Mouse (Mus musculus): ENCODE measurements around the gene Zzz3. TPM values are rescaled to one million over a fixed set of nuclear protein-coding genes. Genes with fewer than 3 reads are reported as not detected.

Zzz3 gene
- total RNA-seq, 1 experiment from 2014 or later: 92.9 TPM

- no peak for ATAC-seq (ENCODE audit: extremely low read depth, insufficient number of reproducible peaks, low FRiP score, poor library complexity, severe bottlenecking)
Observed at GRCm38 (mm10) chr3:152397335-152397940, 2.2 kb downstream of the Zzz3 start.

- ATAC-seq (ENCODE audit: extremely low read depth, insufficient number of reproducible peaks, low FRiP score, poor library complexity, severe bottlenecking): no peak
Observed at GRCm38 (mm10) chr3:152400441-152400840, 5.2 kb downstream of the Zzz3 start.

GRCm38 (mm10) chr3:152400875-152401274, 5.6 kb downstream of the Zzz3 start:
- no peak for ATAC-seq (ENCODE audit: extremely low read depth, insufficient number of reproducible peaks, low FRiP score, poor library complexity, severe bottlenecking)

- ATAC-seq (ENCODE audit: extremely low read depth, insufficient number of reproducible peaks, low FRiP score, poor library complexity, severe bottlenecking): peak; percentile 60; the same call in 1 of the 2 replicates
Observed at GRCm38 (mm10) chr3:152401964-152402670, 6.8 kb downstream of the Zzz3 start.

- ATAC-seq (ENCODE audit: extremely low read depth, insufficient number of reproducible peaks, low FRiP score, poor library complexity, severe bottlenecking): no peak
Observed at GRCm38 (mm10) chr3:152402671-152403066, 7.4 kb downstream of the Zzz3 start.

- ATAC-seq (ENCODE audit: extremely low read depth, insufficient number of reproducible peaks, low FRiP score, poor library complexity, severe bottlenecking): no peak
Observed at GRCm38 (mm10) chr3:152403827-152404226, 8.6 kb downstream of the Zzz3 start.

- ATAC-seq (ENCODE audit: extremely low read depth, insufficient number of reproducible peaks, low FRiP score, poor library complexity, severe bottlenecking): no peak
Observed at GRCm38 (mm10) chr3:152405420-152405819, 10.1 kb downstream of the Zzz3 start.

- no peak for ATAC-seq (ENCODE audit: extremely low read depth, insufficient number of reproducible peaks, low FRiP score, poor library complexity, severe bottlenecking)
Observed at GRCm38 (mm10) chr3:152405978-152406640, 10.8 kb downstream of the Zzz3 start.

- ATAC-seq (ENCODE audit: extremely low read depth, insufficient number of reproducible peaks, low FRiP score, poor library complexity, severe bottlenecking): no peak
Observed at GRCm38 (mm10) chr3:152410980-152411551, 15.8 kb downstream of the Zzz3 start.

- no peak for ATAC-seq (ENCODE audit: extremely low read depth, insufficient number of reproducible peaks, low FRiP score, poor library complexity, severe bottlenecking)
Observed at GRCm38 (mm10) chr3:152412362-152412761, 17.1 kb downstream of the Zzz3 start.

GRCm38 (mm10) chr3:152428925-152429324, 33.7 kb downstream of the Zzz3 start:
- no peak for ATAC-seq (ENCODE audit: extremely low read depth, insufficient number of reproducible peaks, low FRiP score, poor library complexity, severe bottlenecking)

GRCm38 (mm10) chr3:152432677-152433076, 37.4 kb downstream of the Zzz3 start:
- no peak for ATAC-seq (ENCODE audit: extremely low read depth, insufficient number of reproducible peaks, low FRiP score, poor library complexity, severe bottlenecking)

- ATAC-seq (ENCODE audit: extremely low read depth, insufficient number of reproducible peaks, low FRiP score, poor library complexity, severe bottlenecking): no peak
Observed at GRCm38 (mm10) chr3:152435590-152435989, 40.3 kb downstream of the Zzz3 start.

- ATAC-seq (ENCODE audit: extremely low read depth, insufficient number of reproducible peaks, low FRiP score, poor library complexity, severe bottlenecking): no peak
Observed at GRCm38 (mm10) chr3:152438068-152438467, 42.8 kb downstream of the Zzz3 start.

- ATAC-seq (ENCODE audit: extremely low read depth, insufficient number of reproducible peaks, low FRiP score, poor library complexity, severe bottlenecking): no peak
Observed at GRCm38 (mm10) chr3:152442795-152443194, 47.5 kb downstream of the Zzz3 start.

GRCm38 (mm10) chr3:152444114-152444513, 48.8 kb downstream of the Zzz3 start:
- ATAC-seq (ENCODE audit: extremely low read depth, insufficient number of reproducible peaks, low FRiP score, poor library complexity, severe bottlenecking): no peak

GRCm38 (mm10) chr3:152446966-152447365, 51.7 kb downstream of the Zzz3 start:
- no peak for ATAC-seq (ENCODE audit: extremely low read depth, insufficient number of reproducible peaks, low FRiP score, poor library complexity, severe bottlenecking)

GRCm38 (mm10) chr3:152453163-152453562, 57.9 kb downstream of the Zzz3 start:
- ATAC-seq (ENCODE audit: extremely low read depth, insufficient number of reproducible peaks, low FRiP score, poor library complexity, severe bottlenecking): no peak

GRCm38 (mm10) chr3:152457308-152458035, 62.2 kb downstream of the Zzz3 start:
- ATAC-seq (ENCODE audit: extremely low read depth, insufficient number of reproducible peaks, low FRiP score, poor library complexity, severe bottlenecking): no peak
